Mouse (Mus musculus): Measurements from ENCODE around the gene Cux1.

DNA sequence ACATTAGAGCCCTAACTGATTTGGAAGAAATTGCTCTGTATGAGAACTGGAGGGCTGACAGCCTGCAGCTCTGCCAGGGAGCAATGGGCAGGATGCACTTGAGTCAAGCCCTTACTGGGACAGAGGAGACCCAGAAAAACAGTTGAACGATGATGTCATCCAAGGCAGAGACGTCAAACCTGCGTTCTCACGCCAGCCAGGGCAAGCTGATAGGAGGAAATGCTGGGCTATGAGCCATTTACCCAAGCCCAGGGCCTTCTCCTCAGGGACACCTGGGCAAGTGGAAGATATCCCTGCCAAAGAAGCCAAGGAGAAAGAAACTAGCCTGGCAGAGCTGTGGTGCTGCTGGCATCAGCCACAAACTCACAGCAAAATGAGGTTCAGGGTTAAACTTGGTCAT is 242.8 kb downstream of the Cux1 start:
- no peak for TF ChIP-seq POLR2A (IDR thresholded peaks at IDR 0.05; ENCODE audit: low read depth, low read length)
- TF ChIP-seq CTCF (IDR thresholded peaks at IDR 0.05; ENCODE audit: extremely low read depth, insufficient read depth, insufficient read length, insufficient replicate concordance): no peak
